22 mouse cellular contexts compared by ENCODE assay signal in genomic region chr1:179218061-179218460, GRCm38 (mm10).
DNase-seq lines count a peak whose midpoint lies in the region; ATAC-seq lines count a peak whose summit lies in the region.
"Had no signal": no experiment of that assay in that cellular context is flagged by ENCODE, and none has a peak within 500 bp of the region (broad histone marks: within the 10 kb centered on the region; RNA-seq: fewer than 3 reads in every experiment).

No protein-coding gene starts in this region.

- no peak overlapping the region for H3K4me2 ChIP-seq in forebrain, embryonic 15.5 days (replicated peaks)
- H3K4me2 ChIP-seq in intestine, embryonic 16.5 days (ENCODE audit: low read depth, low read length) = no peak overlapping the region
- H3K4me2 ChIP-seq: embryonic facial prominence, embryonic 12.5 days; forebrain, embryonic 13.5 days had no signal

- H3K9ac ChIP-seq in forebrain, embryonic 15.5 days (replicated peaks) = no peak overlapping the region
- H3K9ac ChIP-seq in intestine, embryonic 16.5 days (ENCODE audit: low read depth, low read length) = no peak overlapping the region
- H3K9ac ChIP-seq: embryonic facial prominence, embryonic 12.5 days; forebrain, embryonic 13.5 days had no signal

- peaks cover 56% of the 10 kb centered on the region for H3K4me1 ChIP-seq in embryonic facial prominence, embryonic 10.5 days
- 0 out of 2 replicates have a peak, but pooled peaks cover 4% of the 10 kb centered on the region for H3K4me1 ChIP-seq in forebrain, embryonic 15.5 days
- H3K4me1 ChIP-seq in intestine, embryonic 16.5 days (ENCODE audit: control insufficient read depth, insufficient read depth, low read length) = no peaks in the 10 kb centered on the region

- H3K27me3 ChIP-seq in embryonic facial prominence, embryonic 10.5 days (replicated peaks; ENCODE audit: low read depth, poor library complexity, severe bottlenecking) = no peaks in the 10 kb centered on the region
- no peaks in the 10 kb centered on the region for H3K27me3 ChIP-seq in forebrain, embryonic 15.5 days
- H3K27me3 ChIP-seq in intestine, embryonic 16.5 days (replicated peaks; ENCODE audit: control insufficient read depth, insufficient read depth, low read length) = no peaks in the 10 kb centered on the region
- H3K27me3 ChIP-seq: embryonic facial prominence, embryonic 12.5 days; forebrain, embryonic 13.5 days; Patski had no signal

- peak; percentile 71 for DNase-seq in heart, adult 11 months
- no peak for DNase-seq in heart, adult 9 months (ENCODE audit: low spot score in 2 of 2)
- DNase-seq in A20 (ENCODE audit: low read depth, low spot score) (peak; percentile 15), R1 (ENCODE audit: low read depth, low spot score) (peak; percentile 70)
- no peak for DNase-seq in embryonic facial prominence, embryonic 10.5 days (ENCODE audit: low spot score)
- DNase-seq: adrenal gland, adult 8-10 months; adrenal gland, postnatal 14 days; adrenal gland, postnatal 36 days; cerebellum, adult 11-12 months; cerebellum, adult 2 months; cerebellum, adult 9-10 months; cerebellum, postnatal 10 days; cerebellum, postnatal 25 days had no signal

- 58% methylated on average over 5 of the region's 5 CpGs for WGBS in embryonic facial prominence, embryonic 10.5 days
- WGBS in forebrain, embryonic 15.5 days = 70% methylated on average over 5 of the region's 5 CpGs
- 69% methylated on average over 5 of the region's 5 CpGs for WGBS in intestine, embryonic 16.5 days

- H3K36me3 ChIP-seq in embryonic facial prominence, embryonic 10.5 days (replicated peaks) = no peaks in the 10 kb centered on the region
- no peaks in the 10 kb centered on the region for H3K36me3 ChIP-seq in forebrain, embryonic 15.5 days
- no peaks in the 10 kb centered on the region for H3K36me3 ChIP-seq in intestine, embryonic 16.5 days (ENCODE audit: control insufficient read depth, insufficient read depth, low read length)
- H3K36me3 ChIP-seq: embryonic facial prominence, embryonic 12.5 days; G1E had no signal

- H3K9me3 ChIP-seq in embryonic facial prominence, embryonic 10.5 days = no peaks in the 10 kb centered on the region
- H3K9me3 ChIP-seq in forebrain, embryonic 15.5 days = no peaks in the 10 kb centered on the region
- no peaks in the 10 kb centered on the region for H3K9me3 ChIP-seq in intestine, embryonic 16.5 days (ENCODE audit: control insufficient read depth, low read length)
- H3K9me3 ChIP-seq: embryonic facial prominence, embryonic 12.5 days; forebrain, embryonic 13.5 days; G1E had no signal

- H3K27ac ChIP-seq in embryonic facial prominence, embryonic 10.5 days (replicated peaks) = peak overlapping the region; percentile 30; the same call in 1 of the 2 replicates
- no peak overlapping the region for H3K27ac ChIP-seq in forebrain, embryonic 15.5 days (replicated peaks)
- H3K27ac ChIP-seq in intestine, embryonic 16.5 days (ENCODE audit: low read length) = no peak overlapping the region
- H3K27ac ChIP-seq: embryonic facial prominence, embryonic 12.5 days; forebrain, embryonic 13.5 days had no signal

- ATAC-seq in frontal cortex, adult (ENCODE audit: low TSS enrichment) = no peak
- ATAC-seq in forebrain, embryonic 15.5 days (replicated peaks) = no peak
- no peak for ATAC-seq in intestine, embryonic 16.5 days
- ATAC-seq: activated CD4-positive, CD25-positive, alpha-beta regulatory T cell, adult 4 months; forebrain, embryonic 13.5 days; forebrain, embryonic 16.5 days; Patski had no signal

- H3K4me3 ChIP-seq in embryonic facial prominence, embryonic 10.5 days = no peak overlapping the region
- H3K4me3 ChIP-seq in forebrain, embryonic 15.5 days = no peak overlapping the region
- no peak overlapping the region for H3K4me3 ChIP-seq in intestine, embryonic 16.5 days (ENCODE audit: low read length)
- H3K4me3 ChIP-seq: embryonic facial prominence, embryonic 12.5 days; forebrain, embryonic 13.5 days had no signal

Comparison
In these comparisons a context has a peak if more than half of its experiments do, and no peak if none do; other contexts are left out.
1. DNase-seq: peak in heart, adult 11 months (single experiment), A20 (single experiment) and R1 (single experiment); none in heart, adult 9 months (0 of 2) and embryonic facial prominence, embryonic 10.5 days (single experiment).